Comparison of ENCODE assay signal across 8 mouse cellular contexts in genomic region chr8:120666807-120667470, GRCm38 (mm10). TPM values are rescaled to one million over a fixed set of nuclear protein-coding genes. Genes with fewer than 3 reads are reported as not detected.
DNase-seq lines count a peak whose midpoint lies in the region; ATAC-seq lines count a peak whose summit lies in the region.

No protein-coding gene starts in this region.

- ATAC-seq in heart, embryonic 11.5 days (replicated peaks; ENCODE audit: insufficient number of reproducible peaks, low FRiP score, low TSS enrichment) = no peak
- ATAC-seq in forebrain, embryonic 11.5 days (replicated peaks; ENCODE audit: low FRiP score) = no peak
- no peak for ATAC-seq in liver, embryonic 15.5 days (ENCODE audit: insufficient read depth)

- peak overlapping the region; percentile 92 for H3K4me2 ChIP-seq in heart, embryonic 11.5 days
- H3K4me2 ChIP-seq in forebrain, embryonic 11.5 days (ENCODE audit: low read depth, low read length, severe bottlenecking) = peak overlapping the region; percentile 62
- H3K4me2 ChIP-seq in liver, embryonic 15.5 days = peak overlapping the region; percentile 94

- H3K4me3 ChIP-seq in heart, embryonic 11.5 days (ENCODE audit: low read depth, low read length) = peak overlapping the region; percentile 88
- peak overlapping the region; percentile 69 for H3K4me3 ChIP-seq in forebrain, embryonic 11.5 days (ENCODE audit: low read depth, low read length)
- H3K4me3 ChIP-seq in liver, embryonic 15.5 days (replicated peaks) = peak overlapping the region; percentile 97

- DNase-seq in heart, postnatal 10 days = no peak
- peak; percentile 80 for DNase-seq in ES-CJ7 (ENCODE audit: low read depth, low spot score)
- DNase-seq in forebrain, embryonic 11.5 days (ENCODE audit: low spot score) = no peak
- DNase-seq in urinary bladder, adult 2 months (ENCODE audit: low spot score) = no peak
- no peak for DNase-seq in left cerebral cortex, postnatal 4 days
- DNase-seq in gastrocnemius, postnatal 4 days (ENCODE audit: low spot score in 2 of 2) = no peak

- H3K27ac ChIP-seq in heart, embryonic 11.5 days (ENCODE audit: low read depth, low read length) = no peak overlapping the region
- no peak overlapping the region; the same call in 1 of the 2 replicates for H3K27ac ChIP-seq in forebrain, embryonic 11.5 days (ENCODE audit: low read depth, low read length)
- H3K27ac ChIP-seq in liver, embryonic 15.5 days (replicated peaks) = peak overlapping the region; percentile 93

- H3K36me3 ChIP-seq in heart, embryonic 11.5 days (ENCODE audit: control insufficient read depth, insufficient read depth, low read length) = peaks cover 16% of the 10 kb centered on the region
- H3K36me3 ChIP-seq in forebrain, embryonic 11.5 days (ENCODE audit: control insufficient read depth, insufficient read depth, low read length) = 0 out of 2 replicates have a peak, but pooled peaks cover 3% of the 10 kb centered on the region
- H3K36me3 ChIP-seq in liver, embryonic 15.5 days (replicated peaks) = peaks cover 23% of the 10 kb centered on the region

- H3K4me1 ChIP-seq in heart, embryonic 11.5 days (ENCODE audit: control insufficient read depth, insufficient read depth, low read length) = peaks cover 38% of the 10 kb centered on the region
- H3K4me1 ChIP-seq in forebrain, embryonic 11.5 days (replicated peaks; ENCODE audit: control insufficient read depth, insufficient read depth, low read length) = peaks cover 9% of the 10 kb centered on the region
- peaks cover 59% of the 10 kb centered on the region for H3K4me1 ChIP-seq in liver, embryonic 15.5 days (replicated peaks)

- intact Hi-C loops in heart, postnatal 10 days (cut with DNase I) = no loop called here
- intact Hi-C loops in left cerebral cortex, postnatal 4 days (cut with DNase I) = no loop called here

- no peaks in the 10 kb centered on the region for H3K27me3 ChIP-seq in heart, embryonic 11.5 days (ENCODE audit: control insufficient read depth, insufficient read depth, low read length)
- H3K27me3 ChIP-seq in forebrain, embryonic 11.5 days (ENCODE audit: control insufficient read depth, insufficient read depth, low read length) = no peaks in the 10 kb centered on the region
- no peaks in the 10 kb centered on the region for H3K27me3 ChIP-seq in liver, embryonic 15.5 days

- peak overlapping the region; percentile 93 for H3K9ac ChIP-seq in heart, embryonic 11.5 days (ENCODE audit: low read depth, low read length)
- peak overlapping the region; percentile 94 for H3K9ac ChIP-seq in forebrain, embryonic 11.5 days (ENCODE audit: low read length)
- peak overlapping the region; percentile 93 for H3K9ac ChIP-seq in liver, embryonic 15.5 days

- no peaks in the 10 kb centered on the region for H3K9me3 ChIP-seq in heart, embryonic 11.5 days (replicated peaks; ENCODE audit: control insufficient read depth, low read length)
- H3K9me3 ChIP-seq in forebrain, embryonic 11.5 days (ENCODE audit: control insufficient read depth, low read length) = no peaks in the 10 kb centered on the region
- no peaks in the 10 kb centered on the region for H3K9me3 ChIP-seq in liver, embryonic 15.5 days (replicated peaks)

- WGBS in heart, embryonic 11.5 days (ENCODE audit: insufficient replicate concordance) = 5% methylated on average over 17 of the region's 17 CpGs
- WGBS in forebrain, embryonic 11.5 days = 2% methylated on average over 17 of the region's 17 CpGs
- 9% methylated on average over 17 of the region's 17 CpGs for WGBS in liver, embryonic 15.5 days (ENCODE audit: insufficient replicate concordance)

RNA-seq across cellular contexts. Expression of gene Gm27021, which starts 0.9 kb away (rescaled TPM):
- polyA plus RNA-seq in heart, embryonic 11.5 days (2014; fragmentation: Nextera tagmentation; extraction: Ambion mirVana) = 1.9 and 2.0 TPM in 2 replicates
- total RNA-seq in heart, postnatal 10 days (2021) = under 1 TPM in 1 of 2 experiments, not detected in 1; 0.48 TPM
- polyA plus RNA-seq in forebrain, embryonic 11.5 days (2014; fragmentation: Nextera tagmentation; extraction: Ambion mirVana) = 3.3 and 3.5 TPM in 2 replicates
- polyA plus RNA-seq in liver, embryonic 15.5 days (2015; fragmentation: Nextera tagmentation; extraction: Ambion mirVana) = 0.35 and 0.64 TPM in 2 replicates
- polyA plus RNA-seq in urinary bladder, adult 2 months (2012; rRNA removed) = 0.12 and 0.23 TPM in 2 replicates
- total RNA-seq in left cerebral cortex, postnatal 4 days (2021) = 1 to 10 TPM in 1 of 2 experiments, under 1 TPM in 1; 0.66 to 1.6 TPM
- not detected for total RNA-seq in gastrocnemius, postnatal 4 days (2021)

RNA-seq across cellular contexts. Expression of gene Cox4i1, which starts 1.1 kb away (rescaled TPM):
- polyA plus RNA-seq in heart, embryonic 11.5 days (2014; fragmentation: Nextera tagmentation; extraction: Ambion mirVana) = 1,603 and 1,668 TPM in 2 replicates
- total RNA-seq in heart, postnatal 10 days (2021) = 1,000 to 10,000 TPM; 3,943 to 4,033 TPM
- polyA plus RNA-seq in forebrain, embryonic 11.5 days (2014; fragmentation: Nextera tagmentation; extraction: Ambion mirVana) = 812 and 850 TPM in 2 replicates
- 638 and 673 TPM in 2 replicates for polyA plus RNA-seq in liver, embryonic 15.5 days (2015; fragmentation: Nextera tagmentation; extraction: Ambion mirVana)
- polyA plus RNA-seq in urinary bladder, adult 2 months (2012; rRNA removed) = 1,248 and 1,469 TPM in 2 replicates
- total RNA-seq in left cerebral cortex, postnatal 4 days (2021) = 100 to 1,000 TPM; 723 to 731 TPM
- total RNA-seq in gastrocnemius, postnatal 4 days (2021) = 1,000 to 10,000 TPM; 1,319 to 1,394 TPM

RNA-seq across cellular contexts. Expression of gene Emc8, which starts 1.4 kb away (rescaled TPM):
- polyA plus RNA-seq in heart, embryonic 11.5 days (2014; fragmentation: Nextera tagmentation; extraction: Ambion mirVana) = 202 and 221 TPM in 2 replicates
- total RNA-seq in heart, postnatal 10 days (2021) = 10 to 100 TPM; 65.9 to 68.6 TPM
- 307 and 321 TPM in 2 replicates for polyA plus RNA-seq in forebrain, embryonic 11.5 days (2014; fragmentation: Nextera tagmentation; extraction: Ambion mirVana)
- polyA plus RNA-seq in liver, embryonic 15.5 days (2015; fragmentation: Nextera tagmentation; extraction: Ambion mirVana) = 100 and 104 TPM in 2 replicates
- polyA plus RNA-seq in urinary bladder, adult 2 months (2012; rRNA removed) = 49.6 and 57.6 TPM in 2 replicates
- total RNA-seq in left cerebral cortex, postnatal 4 days (2021) = 10 to 100 TPM; 68.7 to 69.7 TPM
- 10 to 100 TPM; 60.8 to 84.2 TPM for total RNA-seq in gastrocnemius, postnatal 4 days (2021)

RNA-seq across cellular contexts. Expression of gene 1190005I06Rik, which starts 19.5 kb away (rescaled TPM):
- 3.5 and 4.6 TPM in 2 replicates for polyA plus RNA-seq in heart, embryonic 11.5 days (2014; fragmentation: Nextera tagmentation; extraction: Ambion mirVana)
- 1 to 10 TPM; 5.1 to 10.0 TPM for total RNA-seq in heart, postnatal 10 days (2021)
- 1.6 and 2.3 TPM in 2 replicates for polyA plus RNA-seq in forebrain, embryonic 11.5 days (2014; fragmentation: Nextera tagmentation; extraction: Ambion mirVana)
- 0.92 and 1.2 TPM in 2 replicates for polyA plus RNA-seq in liver, embryonic 15.5 days (2015; fragmentation: Nextera tagmentation; extraction: Ambion mirVana)
- 8.9 and 10.3 TPM in 2 replicates for polyA plus RNA-seq in urinary bladder, adult 2 months (2012; rRNA removed)
- total RNA-seq in left cerebral cortex, postnatal 4 days (2021) = 10 to 100 TPM in 1 of 2 experiments, 1 to 10 TPM in 1; 6.2 to 10.3 TPM
- 1 to 10 TPM; 1.4 to 3.1 TPM for total RNA-seq in gastrocnemius, postnatal 4 days (2021)
